Mouse (Mus musculus) 416B (cell line): ENCODE data around the gene Mpp2.

ENCODE experiments used
- DNase-seq: peaks from one replicate; pipeline ENCODE4 v3.0.0; 2011; ENCODE audit warnings: low read depth

Mpp2 gene

GRCm38 (mm10) chr11:102087931-102088898 is at the start of gene Mpp2:
Gene Mpp2 (minus strand): TSS chr11:102088515.
- peak; percentile 85 for DNase-seq

- DNase-seq = peak; percentile 73
Observed at GRCm38 (mm10) chr11:102137625-102138446, 49.5 kb upstream of the Mpp2 start.

DNA sequence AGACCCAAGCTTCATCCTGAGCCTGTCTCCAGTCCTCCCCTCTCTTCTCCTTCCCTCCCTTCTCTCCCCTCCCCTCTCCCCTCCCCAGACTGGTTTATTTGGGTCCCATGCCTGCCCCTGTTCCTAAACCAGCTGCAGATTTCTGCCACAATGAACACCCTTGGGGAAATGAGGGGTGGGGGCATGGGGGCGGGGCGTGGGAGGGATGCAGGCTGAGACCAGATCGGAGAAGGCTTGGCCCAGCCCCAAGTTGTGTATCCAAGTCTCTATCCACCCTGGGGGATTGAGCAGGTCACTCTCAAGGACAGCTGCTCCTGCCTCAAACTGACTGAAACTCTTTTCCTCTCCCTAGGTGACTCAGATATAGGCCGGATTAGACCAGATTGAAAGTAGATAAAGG is 46.2 kb upstream of the Mpp2 start:
- DNase-seq = no peak

- no peak for DNase-seq
Observed at GRCm38 (mm10) chr11:102117386-102117785, 29.1 kb upstream of the Mpp2 start.

GRCm38 (mm10) chr11:102116241-102116640 is 27.9 kb upstream of the Mpp2 start:
- no peak for DNase-seq

- no peak for DNase-seq
Observed at GRCm38 (mm10) chr11:102111576-102111975, 23.3 kb upstream of the Mpp2 start.

- no peak for DNase-seq
Observed at GRCm38 (mm10) chr11:102107732-102108131, 19.4 kb upstream of the Mpp2 start, which contains the start of gene Pyy. Gene Pyy (minus strand): TSS chr11:102107832.

- DNase-seq = no peak
Observed at GRCm38 (mm10) chr11:102106911-102107310, 18.6 kb upstream of the Mpp2 start.

- DNase-seq = peak; percentile 60
Observed at GRCm38 (mm10) chr11:102102485-102103258, 14.4 kb upstream of the Mpp2 start.

GRCm38 (mm10) chr11:102101219-102101618 is 12.9 kb upstream of the Mpp2 start, which contains the start of gene Ppy:
Gene Ppy (minus strand): TSS chr11:102101319.
- no peak for DNase-seq

- DNase-seq = peak; percentile 85
Observed at GRCm38 (mm10) chr11:102096887-102097391, 8.6 kb upstream of the Mpp2 start.

DNA sequence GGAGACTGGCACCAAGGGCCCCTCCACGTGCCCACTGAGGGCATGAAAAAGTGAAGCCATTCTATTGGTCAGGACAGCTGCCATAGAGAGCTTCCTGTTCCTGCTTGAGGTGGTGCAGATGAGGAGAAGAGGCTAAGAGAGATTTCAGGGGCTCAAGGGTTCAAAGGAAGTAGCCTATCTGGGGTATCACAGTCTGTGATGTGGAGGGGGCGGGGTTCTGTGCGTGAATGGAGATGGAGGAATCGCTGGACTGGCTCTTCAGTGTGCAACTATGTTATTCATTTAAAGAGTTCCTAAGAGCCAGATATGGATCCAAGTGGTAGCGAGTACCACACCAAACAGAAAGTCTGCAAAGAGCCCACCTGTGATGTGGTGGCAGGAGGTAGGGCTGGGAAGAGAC is 8.1 kb upstream of the Mpp2 start:
- no peak for DNase-seq

DNA sequence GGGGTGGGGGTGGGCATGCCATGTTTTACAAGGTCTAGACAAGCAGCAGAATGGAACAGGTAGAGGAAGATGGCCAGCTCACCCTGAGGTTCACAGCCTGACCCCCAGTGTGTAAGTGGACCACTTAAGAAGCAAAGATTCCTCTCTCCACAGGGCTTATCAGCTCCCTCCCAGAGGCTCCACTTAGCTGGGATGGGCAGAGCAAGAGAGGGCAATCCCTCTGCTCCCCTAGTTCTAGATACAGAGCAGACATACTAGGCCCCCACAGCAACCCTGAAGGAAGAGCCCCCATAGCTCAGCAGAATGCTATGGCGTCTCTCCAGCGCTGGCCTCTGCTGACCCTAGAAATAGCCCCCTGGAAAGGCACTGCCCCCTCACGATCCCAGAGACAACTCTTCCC is 7.4 kb upstream of the Mpp2 start:
- DNase-seq = no peak

GRCm38 (mm10) chr11:102089088-102089808 is 933 bp upstream of the Mpp2 start:
- DNase-seq = peak; percentile 88

DNA sequence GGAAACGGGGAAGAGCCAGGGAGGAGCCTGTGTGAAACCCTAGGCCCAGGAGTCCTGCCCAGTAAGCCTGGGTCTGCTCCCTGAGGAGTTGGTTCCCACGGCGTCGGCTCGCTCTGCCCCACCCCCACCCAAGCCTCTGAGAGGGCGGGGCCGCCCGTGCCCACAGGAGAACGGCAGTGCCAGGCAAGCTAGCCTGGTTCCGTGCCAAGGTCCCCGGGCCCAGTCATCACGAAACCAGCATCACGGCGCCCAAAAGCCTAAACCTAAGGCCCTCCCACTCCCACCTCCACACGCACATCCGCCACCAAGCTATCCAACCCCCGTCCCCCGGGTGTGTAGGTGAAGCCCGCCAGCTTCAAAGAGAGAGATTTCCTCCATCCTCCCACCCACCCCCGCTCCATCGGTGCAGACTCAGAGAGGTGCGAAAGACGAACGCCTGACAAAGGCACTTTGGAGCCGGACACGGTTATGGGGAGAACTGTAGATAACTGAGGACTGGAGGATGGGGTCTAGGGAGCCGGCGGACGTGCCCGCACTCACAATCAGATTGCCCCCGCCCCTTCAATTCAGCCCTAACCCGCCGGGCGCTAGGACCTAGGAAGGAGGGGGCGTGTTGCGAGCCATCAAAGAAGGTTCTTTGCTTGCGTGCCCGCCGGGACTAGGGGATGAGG is 1.1 kb downstream of the Mpp2 start:
- peak; percentile 69 for DNase-seq

GRCm38 (mm10) chr11:102086331-102086730 is 2.0 kb downstream of the Mpp2 start:
- DNase-seq = peak; percentile 32

GRCm38 (mm10) chr11:102084159-102084558 is 4.2 kb downstream of the Mpp2 start:
- DNase-seq = no peak

DNA sequence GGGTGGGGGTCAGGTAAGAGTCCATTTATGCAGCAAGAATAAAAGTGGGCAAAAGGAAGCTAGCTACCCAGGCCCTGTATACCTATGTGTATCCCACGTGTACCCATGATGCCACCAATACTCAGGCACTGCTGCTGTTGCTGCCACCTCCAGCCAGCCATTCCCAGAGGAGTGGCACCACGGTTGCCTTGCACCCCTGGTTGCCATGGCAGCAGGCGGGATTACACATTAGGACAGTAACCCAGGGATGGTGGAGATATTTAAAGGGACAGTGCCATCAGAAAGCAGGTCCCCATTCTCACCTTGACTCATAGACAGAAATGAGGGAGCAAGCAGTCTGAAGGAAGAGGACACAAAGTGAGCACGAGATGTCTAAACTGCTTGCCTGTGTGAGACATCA is 5.1 kb downstream of the Mpp2 start:
- no peak for DNase-seq

- no peak for DNase-seq
Observed at GRCm38 (mm10) chr11:102082322-102082721, 6.0 kb downstream of the Mpp2 start.

GRCm38 (mm10) chr11:102073722-102074121 is 14.6 kb downstream of the Mpp2 start:
- DNase-seq = no peak
